Mouse (Mus musculus): ENCODE results near the gene Tmem143. TPM values are rescaled to one million over a fixed set of nuclear protein-coding genes. Genes with fewer than 3 reads are reported as not detected.
"Not testable (repeated sequence)": the region's sequence is repeated elsewhere in the genome, so short reads cannot be mapped to it uniquely, and the experiment has no call there.

Tmem143 gene
- 10 to 100 TPM; 56.7 to 59.4 TPM for total RNA-seq (2021)
- long read RNA-seq, experiment 1, transcript Tmem143-201 (8 exons, 2,297 nt): major isoform, 7 of 18 reads
- long read RNA-seq, experiment 1, partial matches to known transcripts: 3 of 18 reads
- long read RNA-seq, experiment 1, other reads (novel, unspliced or antisense): 4 of 18 reads
- long read RNA-seq, experiment 2, transcript Tmem143-201 (8 exons, 2,297 nt): major isoform, 5 of 13 reads
- long read RNA-seq, experiment 2, partial matches to known transcripts: 4 of 13 reads
- long read RNA-seq, experiment 2, other reads (novel, unspliced or antisense): 0 of 13 reads

DNA sequence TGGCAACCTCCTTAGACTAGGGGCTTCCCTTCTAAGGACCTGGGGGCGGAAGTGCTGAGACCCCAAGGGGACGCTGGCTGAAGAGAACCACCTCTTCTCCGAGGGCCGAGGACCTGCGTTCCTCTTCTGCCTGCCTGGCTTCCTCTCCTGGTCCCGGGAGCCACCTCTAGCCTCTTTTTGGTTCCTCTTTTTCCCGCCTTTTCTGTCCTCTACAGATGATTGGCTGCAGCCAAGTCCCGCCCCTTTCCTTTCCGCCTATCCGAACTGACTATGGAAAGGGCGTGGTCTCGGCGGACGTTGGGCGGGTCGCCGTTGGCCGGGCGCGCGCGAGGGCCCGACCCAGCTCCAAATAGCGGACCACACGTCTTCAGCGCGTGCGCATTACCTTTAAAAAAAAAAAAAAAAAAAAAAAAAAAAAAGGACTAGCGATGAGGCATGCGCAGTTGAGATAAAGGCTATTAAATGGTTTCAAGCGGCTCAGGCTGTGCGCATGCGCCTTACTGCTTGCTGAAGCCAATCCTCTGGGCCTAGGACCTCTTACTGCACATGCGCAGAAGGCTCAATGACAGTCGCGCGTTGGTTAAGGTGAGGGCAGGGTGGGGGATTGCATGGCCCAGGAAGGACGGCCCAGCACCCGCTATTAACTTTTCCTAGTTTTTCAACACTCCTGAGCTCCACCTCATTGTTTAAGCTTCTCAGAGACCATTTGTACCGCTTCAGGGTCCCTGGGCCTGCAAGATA, at the start of gene Tmem143, which contains the start of gene Syngr4:
Gene Tmem143 (plus strand): TSS at position 425 of the 741 bp plus-strand sequence.
Gene Syngr4 (minus strand): TSS at position 198 of the 741 bp plus-strand sequence.
- peak; percentile 98 for DNase-seq (ENCODE audit: low spot score)

DNA sequence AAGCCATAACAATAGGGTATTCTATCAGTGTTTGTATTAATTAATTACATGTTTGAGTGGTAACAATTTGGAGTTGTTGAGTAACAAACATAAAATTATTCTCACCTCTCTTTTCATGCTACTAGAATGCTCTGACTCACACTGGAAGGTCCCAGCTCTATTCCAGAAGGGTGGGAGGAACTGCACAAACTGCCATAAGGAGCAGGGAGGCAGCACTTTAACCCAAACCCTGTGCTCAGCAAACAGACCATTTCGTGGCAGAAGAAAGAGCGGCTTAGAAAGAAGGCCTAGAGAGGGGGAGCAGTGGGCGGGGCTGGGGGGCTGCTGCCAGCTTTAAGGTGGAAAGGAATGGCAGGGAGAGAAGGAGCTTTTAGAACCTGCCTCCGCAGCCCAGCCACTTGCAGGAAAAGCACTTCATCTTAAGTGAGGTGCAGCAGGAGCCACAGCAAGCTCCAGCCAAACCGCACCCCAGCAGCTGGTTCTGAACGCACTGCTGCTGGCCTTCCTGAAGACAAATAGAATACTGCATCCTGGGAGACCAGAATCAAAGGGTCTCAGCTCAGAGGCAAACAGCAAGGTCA, 48.2 kb upstream of the Tmem143 start:
- DNase-seq (ENCODE audit: low spot score): no peak

DNA sequence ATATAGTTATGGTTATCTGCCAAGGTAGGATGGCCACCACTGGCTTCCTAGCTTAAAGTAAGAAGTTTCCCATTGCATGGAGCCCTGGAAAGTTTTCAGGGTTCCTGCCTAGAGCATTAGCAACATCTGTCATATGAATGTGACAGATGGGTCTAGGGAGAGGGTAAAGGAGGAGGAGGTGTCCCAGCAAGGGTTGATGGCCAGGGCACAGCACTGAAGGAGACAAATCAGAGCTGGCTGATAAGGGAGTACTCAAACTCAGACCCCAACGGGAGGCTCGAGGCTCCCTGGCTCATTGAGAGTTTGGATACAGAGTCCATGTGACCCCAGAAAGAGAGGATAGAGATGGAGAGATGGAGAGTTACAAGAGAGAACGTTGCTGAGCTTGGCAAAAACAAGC, 46.1 kb upstream of the Tmem143 start:
- DNase-seq (ENCODE audit: low spot score): no peak

DNA sequence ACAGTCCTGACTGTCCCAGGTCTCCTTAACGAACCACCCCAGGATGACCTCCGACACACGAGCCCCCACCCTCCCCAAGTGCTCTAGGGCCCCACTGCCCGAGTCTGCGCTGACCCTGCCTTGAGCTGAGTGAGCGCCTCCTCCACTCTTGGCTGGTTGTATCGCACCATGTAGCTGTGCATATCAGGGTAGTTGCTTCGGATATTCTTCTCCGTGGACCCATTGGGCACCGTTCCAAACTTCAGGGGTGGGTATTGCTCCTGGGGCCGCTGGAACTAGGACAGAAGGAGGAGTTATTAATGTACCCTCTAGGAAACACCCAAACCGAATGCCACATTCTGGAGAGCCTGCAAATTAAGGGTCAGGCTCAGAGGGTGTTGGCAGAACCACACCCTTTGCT, 43.7 kb upstream of the Tmem143 start:
- no peak for DNase-seq (ENCODE audit: low spot score)

DNA sequence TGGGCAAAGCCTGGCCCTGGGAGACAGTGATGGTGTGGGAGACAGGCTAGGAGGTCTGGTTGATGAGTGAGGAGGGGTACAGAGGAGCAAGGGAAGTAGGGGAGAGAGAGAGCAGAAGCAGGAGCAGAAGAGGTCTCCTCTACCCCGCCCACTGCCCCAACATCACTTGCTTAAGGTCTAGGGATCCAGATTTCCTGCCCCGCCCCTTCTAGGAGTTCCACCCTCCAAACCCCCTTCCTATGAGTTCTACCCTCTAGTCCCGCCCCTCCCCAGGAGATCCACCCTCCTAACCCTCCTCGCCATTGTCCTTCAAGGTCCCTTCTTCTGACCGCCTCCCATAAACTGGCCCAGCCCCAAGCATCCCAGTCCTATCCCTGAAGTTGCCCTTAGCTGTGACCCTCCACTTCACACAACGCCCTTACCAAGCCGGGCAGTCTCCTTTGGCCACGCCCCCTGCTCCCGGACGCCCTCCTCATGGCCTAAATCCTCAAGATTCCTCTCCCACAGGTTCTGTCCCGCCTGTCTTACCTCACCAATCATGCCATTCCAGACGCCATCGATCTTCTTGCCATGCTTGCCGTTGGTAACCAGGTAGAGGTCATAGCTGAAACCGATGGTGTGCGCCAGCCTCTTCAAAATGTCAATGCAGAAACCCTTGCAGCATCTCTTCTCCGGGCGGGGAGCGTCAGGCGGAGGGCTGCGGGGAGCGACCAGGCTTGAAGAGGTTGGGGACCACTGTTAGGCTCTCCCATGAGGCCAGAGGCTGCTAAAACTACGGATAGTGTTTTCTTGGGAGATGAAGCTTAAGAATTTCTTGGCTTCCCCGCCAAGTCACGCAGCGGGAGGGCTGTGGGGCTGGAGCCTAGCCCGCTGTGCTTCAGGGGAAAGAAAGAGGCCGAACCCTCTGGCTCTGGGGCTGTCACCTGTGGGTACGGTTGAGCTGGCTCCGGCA, 39.5 kb upstream of the Tmem143 start:
- DNase-seq (ENCODE audit: low spot score): no peak

DNA sequence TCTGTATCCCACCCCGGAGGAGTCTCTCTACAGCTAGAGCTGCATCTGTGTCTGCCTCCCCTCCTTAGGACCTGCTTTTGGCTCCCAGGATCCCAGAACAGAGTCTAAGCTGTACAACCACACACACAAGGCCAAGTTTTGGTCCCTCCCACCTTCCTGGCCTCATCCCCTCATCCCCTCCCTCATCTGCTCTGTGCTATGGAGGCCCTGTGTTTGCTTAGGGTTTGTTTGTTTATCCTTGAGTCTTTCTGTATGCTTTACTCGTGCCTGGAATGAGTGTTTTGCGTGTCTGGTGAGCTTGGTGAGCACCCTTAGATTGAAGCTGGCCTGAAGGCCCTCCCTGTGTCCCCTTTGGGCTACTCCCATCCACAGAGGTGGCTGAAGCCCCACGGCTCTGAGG, 37.7 kb upstream of the Tmem143 start:
- no peak for DNase-seq (ENCODE audit: low spot score)

DNA sequence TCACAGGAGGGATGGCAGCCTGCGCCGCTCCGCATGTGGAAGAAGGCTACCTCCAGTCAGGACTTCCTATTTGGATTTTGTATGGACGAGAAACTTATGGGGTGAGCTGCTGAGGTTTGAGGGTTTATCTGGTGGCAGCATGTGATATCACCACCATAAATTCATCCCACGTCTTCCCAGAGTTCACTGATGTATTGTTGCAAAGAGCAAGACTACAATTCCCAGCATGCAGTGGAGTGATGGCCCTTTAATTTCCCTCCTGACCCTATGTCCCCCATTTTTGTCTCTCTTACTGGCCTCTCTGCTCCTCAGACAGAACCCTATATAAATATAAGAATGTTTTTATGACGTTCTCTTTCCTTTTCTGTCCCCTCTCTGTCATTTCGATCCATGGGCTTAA, 33.9 kb upstream of the Tmem143 start:
- DNase-seq (ENCODE audit: low spot score): no peak

DNA sequence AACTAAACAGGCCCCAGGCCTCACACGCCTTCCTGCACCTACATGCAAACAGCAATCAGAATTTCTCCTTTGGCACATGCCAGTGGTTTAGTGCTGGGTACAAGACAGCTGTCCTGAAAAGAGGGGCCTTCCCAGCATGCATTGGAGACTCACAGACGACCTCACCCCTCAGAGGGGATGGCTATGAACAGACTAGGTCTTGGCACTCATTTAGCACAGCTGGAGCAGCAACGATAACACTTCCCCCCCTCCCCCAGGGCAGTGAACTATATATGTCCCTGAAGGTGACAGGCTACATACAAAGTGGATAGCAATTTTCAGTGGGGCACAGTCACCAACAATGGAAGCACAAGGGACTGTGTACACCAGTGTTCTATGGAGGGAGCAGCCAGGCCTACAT, 32.3 kb upstream of the Tmem143 start:
- DNase-seq (ENCODE audit: low spot score): no peak

DNA sequence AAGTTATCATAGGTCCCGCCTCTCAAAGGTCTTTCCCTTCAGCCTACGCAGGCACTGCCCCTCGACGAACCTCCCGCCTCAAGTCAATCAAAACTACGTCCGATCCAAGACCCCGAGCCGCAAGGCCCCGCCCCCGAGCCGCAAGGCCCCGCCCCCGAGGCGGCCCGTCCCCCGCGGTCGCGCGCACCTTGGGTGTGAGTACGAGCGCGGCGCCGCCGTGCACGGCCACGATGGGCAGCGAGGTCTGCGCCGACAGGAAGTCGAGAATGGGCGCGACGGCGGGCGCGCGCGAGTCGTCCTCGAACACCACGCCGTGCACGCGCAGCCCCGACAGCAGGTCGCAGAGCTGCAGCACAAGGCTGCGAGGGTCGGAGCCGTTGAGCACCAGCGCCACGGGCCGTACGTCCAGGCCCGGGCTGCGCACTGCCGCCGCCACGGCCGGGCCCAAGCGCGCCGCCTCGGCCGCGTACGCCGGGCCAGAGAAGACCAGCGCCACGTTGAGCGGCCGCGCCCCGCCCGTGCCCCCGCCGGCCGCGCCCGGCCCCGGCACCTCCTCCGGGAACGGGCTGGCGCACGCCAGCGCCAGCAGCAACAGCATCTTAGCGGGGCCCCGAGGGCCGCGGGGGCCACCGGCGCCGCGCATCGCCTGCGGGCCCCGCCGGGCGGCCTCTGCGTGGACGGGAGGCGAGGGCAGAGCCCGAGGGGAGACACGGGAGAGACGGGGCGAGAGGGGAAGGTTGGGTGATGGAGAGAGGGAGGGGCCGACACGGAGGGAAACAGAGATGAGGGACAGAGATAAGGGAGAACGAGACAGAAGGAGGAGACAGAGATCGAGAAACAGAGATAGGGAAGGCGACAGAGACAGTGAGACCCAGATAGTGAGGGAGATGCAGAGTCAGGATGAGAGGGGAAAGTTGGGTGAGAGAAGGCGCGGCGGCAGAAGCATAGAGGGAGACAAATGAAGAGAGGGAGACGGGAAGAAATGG, 30.5 kb upstream of the Tmem143 start:
- DNase-seq (ENCODE audit: low spot score): peak; percentile 88

DNA sequence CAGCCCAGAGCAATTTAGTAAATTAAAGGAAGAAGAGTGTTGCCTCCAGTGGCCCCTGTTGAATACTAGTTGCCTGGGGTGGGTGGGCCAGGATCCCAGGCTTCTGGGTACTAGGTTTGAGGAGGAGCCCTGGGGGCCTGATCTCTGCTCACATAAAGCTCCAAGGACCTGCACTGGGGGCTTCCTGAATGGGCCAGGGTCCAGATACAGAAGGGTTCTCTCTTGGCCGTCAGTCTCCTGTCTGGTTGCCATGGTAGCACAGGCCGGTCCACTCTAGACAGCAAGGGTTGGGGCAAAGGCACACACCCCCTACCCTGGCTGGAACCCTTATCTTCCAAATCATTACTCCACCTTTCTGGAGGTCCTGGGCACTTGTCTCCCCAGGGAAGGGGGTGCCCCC, 28.9 kb upstream of the Tmem143 start:
- DNase-seq (ENCODE audit: low spot score): no peak

DNA sequence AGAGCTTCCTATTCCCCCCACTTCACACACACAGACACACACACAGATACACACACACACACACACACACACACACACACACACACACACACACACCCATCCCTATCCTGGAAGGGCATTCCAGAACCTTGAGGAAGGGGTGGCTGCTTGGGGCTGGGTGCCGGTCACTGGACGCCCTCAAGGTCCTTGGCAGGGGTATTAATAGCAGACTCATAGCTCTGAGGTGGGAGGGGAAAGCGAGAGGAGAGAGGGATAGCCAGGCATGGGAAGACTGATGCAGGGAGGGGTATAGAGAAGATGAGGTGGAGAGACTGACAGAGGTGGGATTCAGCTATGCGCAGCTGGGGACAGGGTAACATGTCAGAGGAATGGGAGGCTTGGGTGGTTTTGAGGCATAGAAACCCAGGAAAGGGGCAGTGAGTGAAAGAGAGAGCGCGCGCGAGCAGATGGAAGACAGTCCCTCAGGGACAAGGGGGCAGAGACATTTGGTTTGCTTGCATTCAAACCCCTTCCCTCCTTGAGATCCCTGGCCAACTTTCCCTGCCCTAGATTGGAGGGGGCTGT, 27.6 kb upstream of the Tmem143 start:
- no peak for DNase-seq (ENCODE audit: low spot score)

DNA sequence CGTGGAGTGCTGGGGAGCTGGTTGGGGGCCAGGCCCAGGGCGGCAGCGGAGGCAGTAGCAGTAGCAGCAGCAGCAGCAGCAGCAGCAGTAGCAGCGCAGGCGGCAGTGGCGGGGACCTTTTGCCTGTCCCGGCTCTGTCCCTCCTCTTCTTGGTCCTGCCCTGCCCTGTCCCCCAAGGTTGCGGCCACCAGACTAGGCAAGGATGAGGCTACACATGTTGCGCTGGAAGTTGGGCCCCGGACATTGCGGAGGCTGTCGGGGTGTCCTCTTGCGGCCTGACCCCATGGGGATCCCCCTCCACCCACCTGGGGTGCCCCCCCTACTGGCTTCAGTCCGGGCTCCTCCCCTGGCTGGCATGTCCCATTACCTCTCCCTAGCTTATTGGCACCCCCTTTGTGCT, 27.0 kb upstream of the Tmem143 start:
- no peak for DNase-seq (ENCODE audit: low spot score)

DNA sequence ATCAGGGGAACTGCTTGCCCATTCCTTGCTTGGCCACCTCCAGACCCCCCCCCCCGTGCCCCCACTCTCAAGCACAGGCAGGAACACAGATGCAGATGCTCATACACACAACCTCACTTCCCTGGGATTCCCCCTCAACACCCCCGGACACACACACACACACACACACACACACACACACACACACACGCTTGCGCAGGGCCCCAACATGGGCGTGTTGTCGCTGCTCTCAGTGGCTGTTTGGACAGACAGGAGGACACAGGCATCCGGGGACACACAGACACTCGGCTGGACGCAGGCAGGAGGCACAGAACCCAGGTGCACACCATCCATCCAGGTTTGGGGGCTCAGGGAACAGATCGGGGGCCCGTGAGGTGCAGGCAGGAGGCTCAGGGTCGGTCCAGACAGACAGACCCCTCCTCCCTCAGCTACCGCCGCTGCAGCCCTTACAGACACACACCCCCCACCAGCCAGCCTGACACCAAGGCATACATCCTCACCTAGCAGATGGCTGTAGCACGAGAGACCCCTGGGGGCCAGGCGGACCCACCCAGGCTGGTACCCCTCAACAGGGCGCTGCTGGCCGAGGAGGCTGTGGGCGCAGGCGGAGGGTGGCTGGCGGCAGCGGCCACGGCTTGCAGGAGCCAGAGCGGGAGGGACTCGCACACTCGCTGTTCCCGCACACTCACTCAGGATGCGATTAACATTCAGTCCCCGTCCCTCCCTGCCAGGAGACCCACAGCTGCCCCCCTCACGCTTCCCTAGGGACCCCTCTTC, 26.3 kb upstream of the Tmem143 start:
- DNase-seq (ENCODE audit: low spot score): no peak

DNA sequence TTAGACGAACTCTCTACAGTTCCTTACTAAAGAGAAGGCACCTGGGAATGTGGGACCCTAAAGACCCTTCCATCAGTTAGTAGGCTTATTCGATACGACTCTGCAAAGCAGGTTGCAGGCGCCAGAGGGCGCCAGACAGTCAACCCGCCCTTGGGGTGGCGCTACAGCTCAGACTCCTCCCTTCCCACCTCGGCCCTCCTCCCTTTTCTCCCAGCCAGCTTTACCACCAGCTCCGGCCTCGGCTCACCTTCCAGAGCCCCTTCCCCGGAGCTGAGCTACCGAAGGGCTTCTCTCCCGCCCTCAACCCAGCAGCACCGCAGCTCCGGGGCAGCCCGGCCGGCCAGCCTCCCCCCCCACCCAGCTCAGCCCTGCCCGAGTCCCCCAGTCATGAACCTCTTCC, 24.1 kb upstream of the Tmem143 start, which contains the start of gene Kdelr1:
Gene Kdelr1 (plus strand): TSS at position 149 of the 400 bp plus-strand sequence.
- DNase-seq (ENCODE audit: low spot score): peak; percentile 92

DNA sequence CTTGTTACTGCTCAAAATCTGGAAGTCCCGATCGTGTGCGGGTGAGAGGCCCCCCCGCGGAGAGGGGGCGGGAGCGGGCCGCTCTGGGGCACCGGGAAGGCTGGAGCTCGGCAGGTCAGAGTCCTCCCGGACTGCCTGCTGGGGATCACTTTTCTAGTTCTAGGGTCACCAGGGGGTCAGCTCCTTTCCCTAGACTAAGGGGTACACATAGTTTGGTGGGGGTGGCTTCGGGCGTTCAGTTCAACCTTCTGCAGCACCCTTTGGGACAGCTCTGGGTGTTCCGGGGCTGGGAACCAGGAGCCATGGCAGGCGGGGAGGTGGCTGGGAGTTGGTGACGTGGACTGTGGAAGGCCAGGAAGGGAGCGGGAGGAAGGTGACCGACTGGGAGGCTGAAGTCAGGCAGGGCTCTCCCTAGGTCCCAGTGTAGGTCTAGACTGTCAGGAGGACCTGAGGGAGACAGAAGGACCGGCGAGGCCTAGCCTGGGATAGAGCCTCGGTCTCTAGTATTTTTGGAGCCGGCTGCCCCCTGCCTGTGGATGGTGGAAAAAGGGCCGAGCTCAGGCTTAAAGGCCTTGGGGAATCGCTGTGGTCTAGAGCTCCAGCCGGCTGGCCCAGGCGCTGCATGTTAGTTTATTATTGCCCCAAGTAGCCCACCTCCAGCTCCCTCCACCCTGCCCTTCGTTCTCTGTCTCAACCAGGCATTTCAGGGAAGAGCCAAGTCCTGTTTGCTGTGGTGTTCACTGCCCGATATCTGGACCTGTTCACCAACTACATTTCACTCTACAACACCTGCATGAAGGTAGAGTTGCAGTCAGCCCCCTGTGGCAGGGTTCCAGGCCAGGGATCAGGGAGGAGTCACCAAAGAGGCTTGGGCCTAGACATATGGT, 23.4 kb upstream of the Tmem143 start:
- DNase-seq (ENCODE audit: low spot score): peak; percentile 59

DNA sequence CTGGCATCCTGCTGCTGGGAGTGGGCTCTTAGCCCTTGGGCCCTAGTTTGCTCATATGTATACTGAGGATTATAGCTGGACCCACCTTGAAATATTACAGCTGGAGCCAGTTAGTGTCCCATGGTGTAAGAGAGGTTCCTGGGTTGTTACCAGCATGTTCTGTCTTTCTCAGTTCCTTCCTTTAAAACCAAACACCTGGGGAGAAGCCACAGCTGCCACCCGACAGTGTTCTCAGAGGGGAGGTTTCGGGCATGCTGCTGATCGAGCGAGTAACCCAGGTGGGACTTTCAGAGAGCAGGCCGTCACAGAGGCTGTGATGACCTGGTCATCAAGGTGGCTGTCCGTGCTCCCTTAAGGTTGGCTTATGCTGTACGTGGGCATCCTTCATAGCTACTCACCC, 19.8 kb upstream of the Tmem143 start:
- no peak for DNase-seq (ENCODE audit: low spot score)

DNA sequence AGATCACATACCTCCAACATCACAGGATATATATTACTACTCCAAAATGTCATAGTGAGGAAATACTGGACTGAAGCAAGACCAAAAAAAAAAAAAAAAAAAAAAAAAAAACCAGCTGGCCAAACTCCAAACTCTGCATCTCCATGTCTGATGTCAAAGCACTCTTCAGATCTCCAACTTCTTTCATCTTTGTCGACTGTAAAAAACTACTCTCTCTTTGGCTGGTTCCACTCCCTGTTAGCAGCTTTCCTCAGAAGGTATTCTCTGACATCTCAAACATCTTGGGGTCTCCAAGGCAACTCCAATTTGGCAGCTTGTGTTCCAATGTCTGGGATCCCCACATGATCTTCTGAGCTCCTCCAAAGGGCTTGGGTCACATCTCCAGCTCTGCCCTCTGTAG, 18.5 kb upstream of the Tmem143 start, which contains the start of gene Grin2d:
Gene Grin2d (minus strand): TSS at position 101 of the 400 bp plus-strand sequence.
- not testable (repeated sequence) for DNase-seq (ENCODE audit: low spot score)

DNA sequence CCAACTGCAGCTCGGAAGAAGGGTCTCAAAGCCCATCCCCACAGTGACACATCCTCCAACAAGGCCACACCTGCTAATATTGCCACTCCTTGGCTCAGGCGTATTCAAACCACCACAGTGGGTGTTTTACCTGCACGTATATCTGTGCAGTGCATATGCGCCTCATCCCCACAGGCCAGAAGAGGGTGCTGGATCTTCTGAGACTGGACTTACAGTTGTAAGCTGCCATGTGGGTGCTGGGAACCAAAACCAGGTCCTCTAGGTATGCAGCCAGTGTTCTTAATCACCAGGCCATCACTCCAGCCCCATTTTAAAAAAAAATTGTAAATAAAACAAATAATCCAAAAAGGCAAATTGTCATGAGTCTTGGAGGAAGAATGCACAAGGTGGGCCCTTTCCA, 16.2 kb upstream of the Tmem143 start:
- DNase-seq (ENCODE audit: low spot score): no peak

Data from gastrocnemius, adult 18-20 months (tissue).